In genomic region chr6:71480136-71480535, GRCm38 (mm10) we compare ENCODE assay signal across 20 mouse cellular contexts.
"Had no signal": no experiment of that assay in that cellular context is flagged by ENCODE, and none has a peak within 500 bp of the region (broad histone marks: within the 10 kb centered on the region; RNA-seq: fewer than 3 reads in every experiment).

No protein-coding gene starts in this region.

- H3K4me2 ChIP-seq: liver, embryonic 13.5 days; liver, embryonic 15.5 days; lung, embryonic 15.5 days; midbrain, embryonic 12.5 days; midbrain, embryonic 15.5 days; neural tube, embryonic 12.5 days had no signal

- ATAC-seq: lung, postnatal 0 days; midbrain, embryonic 15.5 days had no signal

- H3K36me3 ChIP-seq: liver, embryonic 13.5 days; liver, embryonic 15.5 days; lung, embryonic 15.5 days; midbrain, embryonic 12.5 days; midbrain, embryonic 15.5 days; neural tube, embryonic 12.5 days had no signal

- H3K27ac ChIP-seq: liver, embryonic 13.5 days; liver, embryonic 15.5 days; lung, embryonic 15.5 days; macrophage; midbrain, embryonic 12.5 days; midbrain, embryonic 15.5 days; neural tube, embryonic 12.5 days had no signal

- H3K9me3 ChIP-seq: liver, embryonic 13.5 days; lung, embryonic 15.5 days; midbrain, embryonic 12.5 days; midbrain, embryonic 15.5 days; neural tube, embryonic 12.5 days had no signal

- H3K9ac ChIP-seq: liver, embryonic 13.5 days; liver, embryonic 15.5 days; liver, postnatal 0 days; lung, embryonic 15.5 days; midbrain, embryonic 12.5 days; midbrain, embryonic 15.5 days; neural tube, embryonic 12.5 days had no signal

- H3K27me3 ChIP-seq: liver, embryonic 13.5 days; liver, embryonic 15.5 days; lung, embryonic 15.5 days; midbrain, embryonic 12.5 days; midbrain, embryonic 15.5 days; neural tube, embryonic 12.5 days had no signal

- H3K4me1 ChIP-seq: liver, embryonic 15.5 days; lung, embryonic 15.5 days; midbrain, embryonic 12.5 days; midbrain, embryonic 15.5 days; neural tube, embryonic 12.5 days had no signal

- DNase-seq: liver, embryonic 13.5 days; liver, postnatal 0 days; lung, adult 2 months; lung, postnatal 14 days; lung, postnatal 36 days; retina, postnatal 1 day; right cerebral cortex, adult 18-20 months; right cerebral cortex, postnatal 25 days; right cerebral cortex, postnatal 4 days; spleen, adult 18-20 months; thymus, adult 2 months; thymus, postnatal 25 days; thymus, postnatal 4 days had no signal

- H3K4me3 ChIP-seq: liver, embryonic 13.5 days; liver, embryonic 15.5 days; lung, embryonic 15.5 days; midbrain, embryonic 12.5 days; midbrain, embryonic 15.5 days; neural tube, embryonic 12.5 days had no signal
